Mouse (Mus musculus): ENCODE measurements at regions not wholly inside any gene's neighbourhood (a gene's known extent, or its start where the extent isn't known, plus 50 kb on each side); places are given as distances from the start of the nearest gene placed in this dataset.
A peak's percentile ranks its signal among the peaks of the same experiment; 100 is the strongest.

- intact Hi-C loops (cut with DNase I): loop anchor here (5.0 kb wide), 1 partner anchor 76 kb away; the partner anchor contains the start of gene Xpr1
- no peak for DNase-seq (ENCODE audit: extremely low spot score in 1 of 2, low spot score in 2 of 2)
- no peak overlapping the region for H3K4me3 ChIP-seq
- TF ChIP-seq CTCF (IDR thresholded peaks at IDR 0.05): no peak
- H3K27ac ChIP-seq: peak overlapping the region; percentile 48; the same call in 1 of the 2 replicates
These were observed 64.6 kb upstream of the Acbd6 start for GRCm38 (mm10) chr1:155493333-155493732.

GRCm38 (mm10) chr1:155493799-155494198, 64.1 kb upstream of the Acbd6 start:
- Histone ChIP-seq H3K27ac (peak overlapping the region; percentile 48; the same call in 1 of the 2 replicates), H3K4me3 (no peak overlapping the region)
- no peak for DNase-seq (ENCODE audit: extremely low spot score in 1 of 2, low spot score in 2 of 2)
- no peak for TF ChIP-seq CTCF (IDR thresholded peaks at IDR 0.05)
- intact Hi-C loops (cut with DNase I): loop anchor here (5.0 kb wide), 1 partner anchor 76 kb away; the partner anchor contains the start of gene Xpr1

DNA sequence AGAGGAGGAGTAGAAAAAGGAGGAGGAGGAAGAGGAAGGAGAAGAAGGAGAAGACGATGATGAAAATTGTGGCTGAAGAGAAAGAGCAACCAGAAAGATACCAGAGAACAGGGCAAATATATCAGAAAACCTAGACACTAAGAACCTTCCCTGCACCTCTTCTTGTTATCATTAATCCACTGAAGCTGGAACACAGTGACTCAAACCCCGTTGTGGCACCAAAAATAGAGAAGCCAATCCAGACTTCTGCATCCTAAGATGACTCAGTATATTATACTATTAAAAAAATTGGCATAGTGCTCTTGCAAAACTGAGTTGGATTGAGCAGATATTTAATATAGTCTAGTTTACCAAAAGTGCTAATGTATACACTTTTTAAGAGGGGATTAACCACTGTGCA, 63.6 kb upstream of the Acbd6 start:
- no peak for DNase-seq (ENCODE audit: extremely low spot score in 1 of 2, low spot score in 2 of 2)
- no peak overlapping the region for H3K4me3 ChIP-seq
- no peak overlapping the region; the same call in 1 of the 2 replicates for H3K27ac ChIP-seq
- intact Hi-C loops (cut with DNase I): loop anchor here (5.0 kb wide), 1 partner anchor 77 kb away; the partner anchor contains the start of gene Xpr1
- no peak for TF ChIP-seq CTCF (IDR thresholded peaks at IDR 0.05)

DNA sequence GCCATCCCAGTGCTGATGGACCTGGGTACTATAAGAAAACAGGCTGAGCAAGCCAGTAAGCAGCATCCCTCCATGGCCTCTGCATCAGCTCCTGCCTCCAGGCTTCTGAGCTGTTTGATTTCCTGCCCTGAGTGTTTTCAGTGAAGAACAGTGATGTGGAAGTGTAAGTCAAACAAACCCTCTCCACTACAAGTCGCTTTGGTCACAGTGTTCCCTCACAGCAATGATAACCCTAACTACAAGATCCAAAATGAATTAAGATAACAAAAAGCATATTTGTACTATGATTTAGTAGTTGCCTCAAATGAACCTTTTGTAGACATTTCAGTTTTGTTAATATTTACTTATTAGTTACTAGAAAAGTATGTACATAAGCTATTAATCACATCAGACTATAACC, 58.2 kb upstream of the Acbd6 start:
- no peak overlapping the region for H3K4me3 ChIP-seq
- intact Hi-C loops (cut with DNase I): no loop called here
- no peak for DNase-seq (ENCODE audit: extremely low spot score in 1 of 2, low spot score in 2 of 2)
- no peak overlapping the region for H3K27ac ChIP-seq
- no peak for TF ChIP-seq CTCF (IDR thresholded peaks at IDR 0.05)

DNA sequence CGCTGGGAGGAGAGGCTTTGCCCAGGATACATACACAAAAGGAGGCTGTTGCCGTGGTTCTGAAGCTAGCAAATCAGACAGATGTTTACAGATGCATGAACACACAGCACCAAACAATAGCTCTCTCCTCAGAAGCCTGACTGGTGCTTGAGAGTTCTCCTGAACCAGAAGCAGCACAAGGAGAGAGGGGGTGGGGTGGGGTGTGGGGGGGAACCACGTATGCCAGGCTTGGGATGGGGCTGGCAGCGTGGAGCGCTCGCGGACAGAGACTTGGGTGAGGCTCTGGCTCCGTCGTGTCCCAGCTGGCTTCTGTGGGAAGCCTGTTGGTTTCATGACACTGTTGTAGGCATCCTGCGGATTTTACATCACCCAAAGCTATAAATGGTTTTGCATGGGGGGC, 55.1 kb upstream of the Acbd6 start:
- TF ChIP-seq CTCF (IDR thresholded peaks at IDR 0.05): no peak
- no peak overlapping the region for H3K27ac ChIP-seq
- H3K4me3 ChIP-seq: no peak overlapping the region
- intact Hi-C loops (cut with DNase I): no loop called here
- no peak for DNase-seq (ENCODE audit: extremely low spot score in 1 of 2, low spot score in 2 of 2)

- H3K4me3 ChIP-seq: no peak overlapping the region
- H3K27ac ChIP-seq: no peak overlapping the region
- intact Hi-C loops (cut with DNase I): no loop called here
- no peak for DNase-seq (ENCODE audit: extremely low spot score in 1 of 2, low spot score in 2 of 2)
- no peak for TF ChIP-seq CTCF (IDR thresholded peaks at IDR 0.05)
These were observed 53.2 kb upstream of the Acbd6 start for GRCm38 (mm10) chr1:155504581-155505328.

- Histone ChIP-seq H3K27ac (no peak overlapping the region), H3K4me3 (no peak overlapping the region)
- no peak for DNase-seq (ENCODE audit: extremely low spot score in 1 of 2, low spot score in 2 of 2)
- no peak for TF ChIP-seq CTCF (IDR thresholded peaks at IDR 0.05)
- intact Hi-C loops (cut with DNase I): no loop called here
These were observed 52.4 kb upstream of the Acbd6 start for GRCm38 (mm10) chr1:155505361-155506077.
